Mouse (Mus musculus): ENCODE results near the gene Hoxa11.

DNA sequence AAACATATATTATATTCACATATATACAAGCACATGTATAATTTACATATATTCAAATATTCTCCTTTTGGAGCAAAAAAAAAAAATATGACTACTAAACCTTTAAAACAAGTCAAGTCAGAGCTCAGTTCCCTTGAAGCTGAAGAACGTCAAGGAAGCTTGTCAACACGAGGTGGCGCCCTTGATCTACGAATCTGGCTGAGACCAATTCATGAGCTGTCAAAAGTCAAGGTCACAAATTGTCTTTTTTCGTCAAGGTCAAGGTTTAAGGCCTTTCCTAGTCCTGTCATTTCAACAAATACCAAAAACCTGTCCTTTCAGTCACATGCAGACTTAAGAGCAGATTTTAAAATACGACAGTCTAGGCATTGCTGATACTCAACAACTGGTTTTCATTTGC, 11.3 kb upstream of the Hoxa11 start:
- no peak for TF ChIP-seq EP300 (IDR thresholded peaks at IDR 0.05; ENCODE audit: low read depth)
- TF ChIP-seq CTCF (IDR thresholded peaks at IDR 0.05; ENCODE audit: low read depth) = peak; percentile 57

Data from liver, embryonic 14.5 days (tissue).